Mouse (Mus musculus) heart, adult 2 months (tissue): ENCODE data around the gene Plod3. TPM values are rescaled to one million over a fixed set of nuclear protein-coding genes. Genes with fewer than 3 reads are reported as not detected.

Source experiments
- DNase-seq, 2 experiments: peaks; one replicate each; pipeline ENCODE4 v3.0.0; 2021
- H3K27ac ChIP-seq: fragments of 200-600 bp; 2 replicates; pipeline ENCODE4 v1.8.1; 2022
- H3K27me3 ChIP-seq: fragments of 200-500 bp; 2 replicates; pipeline ENCODE4 v1.6.1; 2012; ENCODE audit warnings: mild to moderate bottlenecking, low read length, inconsistent platforms, mixed read lengths; ENCODE audit not compliant: control insufficient read depth, insufficient read depth
- H3K36me3 ChIP-seq: fragments of 200-500 bp; 2 replicates; pipeline ENCODE4 v1.6.1; 2012; ENCODE audit warnings: low read length, inconsistent platforms; ENCODE audit not compliant: control insufficient read depth, insufficient read depth
- H3K4me1 ChIP-seq: fragments of 200-500 bp; 2 replicates; pipeline ENCODE4 v1.6.1; 2011; ENCODE audit warnings: low read length; ENCODE audit not compliant: control insufficient read depth, insufficient read depth
- H3K4me3 ChIP-seq: fragments of 200-600 bp; 2 replicates; pipeline ENCODE4 v1.8.1; 2022
- H3K79me2 ChIP-seq: fragments of 200-500 bp; replicated peaks from 2 replicates; pipeline ENCODE4 v1.6.1; 2012; ENCODE audit warnings: mild to moderate bottlenecking, inconsistent platforms, low read length, moderate library complexity, mixed read lengths; ENCODE audit not compliant: control insufficient read depth, insufficient read depth
- H3K9ac ChIP-seq: fragments of 200-500 bp; 2 replicates; pipeline ENCODE4 v1.6.1; 2012; ENCODE audit warnings: low read depth, mild to moderate bottlenecking, control low read depth, inconsistent platforms, low read length, mixed read lengths
- CTCF ChIP-seq: fragments of 200-600 bp; IDR thresholded peaks from 2 replicates; pipeline ENCODE4 v1.8.1; 2022; ENCODE audit warnings: antibody characterized with exemption, mild to moderate bottlenecking, moderate library complexity
- EP300 ChIP-seq: fragments of 200-500 bp; IDR thresholded peaks from 2 replicates; pipeline ENCODE4 v1.6.1; 2011; ENCODE audit warnings: low read depth, low read length, control low read depth; ENCODE audit not compliant: insufficient read depth
- POLR2A ChIP-seq: fragments of 200-500 bp; IDR thresholded peaks from 2 replicates; pipeline ENCODE4 v1.6.1; 2011; ENCODE audit warnings: mild to moderate bottlenecking, low read depth, low read length, control low read depth; ENCODE audit not compliant: insufficient read depth
- WGBS: fragments of 180-500 bp; shearing (Covaris S2); methylation state at CpG from one replicate; pipeline ENCODE4 v1.1.7; 2018; 5-methylcytosine and 5-hydroxymethylcytosine counted together
- intact Hi-C: fragments of 180-260 bp; cut with DNase I; formaldehyde crosslinking; loops from one replicate; pipeline ENCODE4 v1.15.1; 2025
- polyA plus RNA-seq: library from polyadenylated mRNA; depleted of rRNA; stranded (reverse); fragments of >200 nt; gene quantifications from 2 replicates; pipeline ENCODE4 v1.2.3, GENCODE M21; 2012
- total RNA-seq, 2 experiments: library from RNA; stranded (reverse); gene quantifications; 2 replicates each; pipeline ENCODE4 v1.2.3; 2021

Gene Plod3
- total and polyA plus RNA-seq, 3 experiments = 30.8 to 37.1 (median 32.0) TPM

DNA sequence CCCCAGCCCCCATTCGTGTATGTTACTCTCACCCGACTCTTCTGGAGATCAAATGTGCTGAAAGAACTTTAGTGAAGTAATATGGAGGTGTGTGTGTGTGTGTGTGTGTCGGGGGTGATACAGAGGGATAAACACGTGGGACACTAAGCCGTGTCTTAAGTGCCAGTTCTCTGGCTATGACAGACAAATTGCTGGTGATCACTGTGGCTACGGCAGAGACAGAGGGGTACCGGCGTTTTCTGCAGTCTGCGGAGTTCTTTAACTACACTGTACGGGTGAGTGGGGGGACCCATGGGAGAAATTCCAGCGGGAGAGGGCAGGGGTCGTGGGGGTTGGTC is 1.1 kb downstream of the Plod3 start, which contains the start of gene Znhit1:
Gene Znhit1, minus strand, starts transcription at position 88 of the 338 bp plus-strand sequence.
- peak; percentile 17 to 28 for DNase-seq
- Histone ChIP-seq H3K27ac (peak within 1 kb of the TSS; percentile 97), H3K79me2 (no peaks in the 10 kb centered on the region; the same call in 1 of the 2 replicates), H3K4me1 (no peaks in the 10 kb centered on the region), H3K9ac (peak within 1 kb of the TSS; percentile 71), H3K4me3 (peak within 1 kb of the TSS; percentile 69), H3K36me3 (no peaks in the 10 kb centered on the region), H3K27me3 (no peaks in the 10 kb centered on the region)
- TF ChIP-seq POLR2A (no peak), CTCF (no peak), EP300 (no peak)
- WGBS = 9% methylated on average over 12 of the region's 12 CpGs
- intact Hi-C loops = loop anchor here (5.0 to 10.0 kb wide), 2 partner anchors 349 to 797 kb away; partner anchors contain the start of genes Mepce and Zcwpw1

GRCm38 (mm10) chr5:136988420-136988819 is 1.6 kb downstream of the Plod3 start:
- DNase-seq = peak; percentile 48 to 58
- H3K4me3 ChIP-seq = no peak overlapping the region
- no peaks in the 10 kb centered on the region for H3K36me3 ChIP-seq
- H3K4me1 ChIP-seq = no peaks in the 10 kb centered on the region
- H3K27me3 ChIP-seq = no peaks in the 10 kb centered on the region
- WGBS = 61% methylated on average over 7 of the region's 7 CpGs
- intact Hi-C loops = loop anchor here (5.0 to 10.0 kb wide), 2 partner anchors 349 to 796 kb away; partner anchors contain the start of genes Mepce and Zcwpw1
- no peak overlapping the region for H3K9ac ChIP-seq
- H3K79me2 ChIP-seq = no peaks in the 10 kb centered on the region; the same call in 1 of the 2 replicates
- TF ChIP-seq CTCF = no peak
- TF ChIP-seq EP300 = no peak
- no peak for TF ChIP-seq POLR2A
- no peak overlapping the region for H3K27ac ChIP-seq

GRCm38 (mm10) chr5:136989801-136990200 is 3.0 kb downstream of the Plod3 start:
- intact Hi-C loops = loop anchor here (5.0 to 10.0 kb wide), 2 partner anchors 348 to 795 kb away; partner anchors contain the start of genes Mepce and Zcwpw1
- H3K27ac ChIP-seq = no peak overlapping the region
- H3K36me3 ChIP-seq = no peaks in the 10 kb centered on the region
- TF ChIP-seq CTCF (no peak), POLR2A (no peak), EP300 (no peak)
- H3K4me1 ChIP-seq = no peaks in the 10 kb centered on the region
- H3K79me2 ChIP-seq = no peaks in the 10 kb centered on the region; the same call in 1 of the 2 replicates
- 69% methylated on average over 6 of the region's 6 CpGs for WGBS
- H3K27me3 ChIP-seq = no peaks in the 10 kb centered on the region
- H3K9ac ChIP-seq = no peak overlapping the region
- H3K4me3 ChIP-seq = no peak overlapping the region
- peak in 1 of 2 experiments; percentile 34 for DNase-seq

DNA sequence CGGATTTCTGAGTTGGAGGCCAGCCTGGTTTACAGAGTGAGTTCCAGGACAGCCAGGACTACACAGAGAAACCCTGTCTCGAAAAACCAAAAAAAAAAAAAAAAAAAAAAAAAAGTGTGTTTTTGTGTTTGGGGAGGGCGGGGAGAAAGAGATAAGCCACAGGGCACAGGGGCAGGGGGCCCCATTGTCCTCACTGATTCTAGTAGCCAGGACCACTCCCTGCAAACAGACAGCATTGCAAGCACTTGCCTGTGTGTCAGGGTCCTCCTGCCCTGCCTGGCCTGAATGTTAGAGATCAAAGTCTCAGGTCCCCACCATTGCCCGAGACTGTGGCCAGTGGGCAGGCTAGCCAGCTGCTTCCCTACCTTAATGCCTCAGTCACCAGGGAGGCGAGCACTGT is 12.6 kb downstream of the Plod3 start:
- TF ChIP-seq POLR2A = no peak
- no peak for TF ChIP-seq CTCF
- no peak for TF ChIP-seq EP300
- Histone ChIP-seq H3K4me3 (no peak overlapping the region), H3K9ac (no peak overlapping the region), H3K27ac (no peak overlapping the region), H3K36me3 (no peaks in the 10 kb centered on the region), H3K27me3 (no peaks in the 10 kb centered on the region), H3K79me2 (no peaks in the 10 kb centered on the region), H3K4me1 (no peaks in the 10 kb centered on the region)
- intact Hi-C loops = no loop called here
- WGBS = 66% methylated on average over 5 of the region's 5 CpGs
- no peak for DNase-seq

GRCm38 (mm10) chr5:137000612-137001011 is 13.8 kb downstream of the Plod3 start:
- intact Hi-C loops = no loop called here
- H3K4me3 ChIP-seq = no peak overlapping the region
- 86% methylated on average over 2 of the region's 2 CpGs for WGBS
- H3K79me2 ChIP-seq = no peaks in the 10 kb centered on the region
- H3K27ac ChIP-seq = no peak overlapping the region
- TF ChIP-seq EP300 = no peak
- no peak for TF ChIP-seq CTCF
- no peak for TF ChIP-seq POLR2A
- no peak overlapping the region for H3K9ac ChIP-seq
- H3K27me3 ChIP-seq = no peaks in the 10 kb centered on the region
- DNase-seq = no peak
- no peaks in the 10 kb centered on the region for H3K4me1 ChIP-seq
- H3K36me3 ChIP-seq = no peaks in the 10 kb centered on the region

DNA sequence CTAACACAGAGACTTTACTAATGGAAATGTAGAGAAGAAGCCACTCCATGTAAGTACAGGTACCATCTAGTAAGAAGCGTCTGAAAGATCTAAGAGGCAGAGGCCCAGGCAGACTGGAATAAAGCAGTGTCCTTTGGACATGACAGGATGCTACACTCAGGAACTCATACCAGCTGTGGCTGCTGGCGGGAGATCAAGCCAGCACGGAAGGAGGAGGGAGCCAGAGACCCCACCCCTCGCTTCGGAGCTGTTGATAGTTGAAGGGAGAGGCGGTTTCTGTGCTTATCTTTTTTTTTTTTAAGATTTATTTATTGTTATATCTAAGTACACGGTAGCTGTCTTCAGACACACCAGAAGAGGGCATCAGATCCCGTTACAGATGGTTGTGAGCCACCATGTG is 20.5 kb downstream of the Plod3 start:
- Histone ChIP-seq H3K27ac (no peak overlapping the region), H3K4me3 (no peak overlapping the region), H3K27me3 (no peaks in the 10 kb centered on the region), H3K9ac (no peak overlapping the region), H3K36me3 (no peaks in the 10 kb centered on the region), H3K79me2 (no peaks in the 10 kb centered on the region), H3K4me1 (no peaks in the 10 kb centered on the region)
- intact Hi-C loops = no loop called here
- TF ChIP-seq EP300 (no peak), CTCF (no peak), POLR2A (no peak)
- whole genome bisulfite sequencing = 30% methylated on average over 8 of the region's 8 CpGs
- DNase-seq = no peak
